Mouse (Mus musculus): ENCODE results near the gene Ptprj.
"Not testable (repeated sequence)": the region's sequence is repeated elsewhere in the genome, so short reads cannot be mapped to it uniquely, and the experiment has no call there.

Gene Ptprj

DNA sequence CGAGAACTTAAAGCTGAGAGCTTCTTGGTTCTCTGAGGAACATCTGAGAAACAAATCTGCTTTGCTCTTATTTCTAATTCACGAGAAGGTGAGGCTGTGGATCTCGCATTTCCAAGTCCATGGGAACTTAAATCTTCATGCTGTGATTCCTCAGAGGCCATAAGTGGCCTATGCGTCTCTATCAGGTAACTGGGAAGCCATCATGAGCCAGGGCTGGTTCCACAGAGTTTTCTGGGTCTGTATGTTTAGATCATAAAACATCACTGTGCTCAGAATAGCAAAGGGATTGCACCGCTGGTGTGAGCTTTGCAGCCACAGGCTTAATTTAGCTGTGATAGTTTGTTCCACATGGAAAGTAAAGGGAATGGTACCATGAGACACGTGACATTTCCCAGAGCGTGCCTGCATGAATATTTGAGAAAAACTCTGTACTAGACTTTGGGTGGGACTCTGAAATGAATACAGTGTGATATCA, 181.8 kb downstream of the Ptprj start, which contains the start of gene Olfr1274-ps:
Gene Olfr1274-ps (plus strand): TSS at position 51 of the 475 bp plus-strand sequence.
- not testable (repeated sequence) for DNase-seq (ENCODE audit: low spot score)
